Mouse (Mus musculus) thymus, postnatal 4 days (tissue): Measurements from ENCODE around the gene Tanc1.
A peak's percentile ranks its signal among the peaks of the same experiment; 100 is the strongest.

Experiments used
- DNase-seq: peaks from one replicate; pipeline ENCODE4 v3.0.0; 2021

Gene Tanc1

GRCm38 (mm10) chr2:59613474-59614019 lies 1.7 kb downstream of the Tanc1 start:
- DNase-seq, result no peak

GRCm38 (mm10) chr2:59616890-59617289 lies 5.0 kb downstream of the Tanc1 start:
- no peak for DNase-seq

GRCm38 (mm10) chr2:59618996-59619395 lies 7.2 kb downstream of the Tanc1 start:
- DNase-seq, result no peak

- no peak for DNase-seq
Measured at GRCm38 (mm10) chr2:59620601-59621000, 8.8 kb downstream of the Tanc1 start.

GRCm38 (mm10) chr2:59622514-59623139 lies 10.8 kb downstream of the Tanc1 start:
- DNase-seq, result no peak

- DNase-seq, result no peak
Measured at GRCm38 (mm10) chr2:59623858-59624257, 12.0 kb downstream of the Tanc1 start.

- no peak for DNase-seq
Measured at GRCm38 (mm10) chr2:59625416-59625815, 13.6 kb downstream of the Tanc1 start.

- DNase-seq, result no peak
Measured at GRCm38 (mm10) chr2:59625927-59626326, 14.1 kb downstream of the Tanc1 start.

- DNase-seq, result no peak
Measured at GRCm38 (mm10) chr2:59626422-59626821, 14.6 kb downstream of the Tanc1 start.

- DNase-seq, result no peak
Measured at GRCm38 (mm10) chr2:59627502-59627901, 15.7 kb downstream of the Tanc1 start.

GRCm38 (mm10) chr2:59628057-59628901 lies 16.4 kb downstream of the Tanc1 start:
- no peak for DNase-seq

- DNase-seq, result no peak
Measured at GRCm38 (mm10) chr2:59629829-59630228, 18.0 kb downstream of the Tanc1 start.

- DNase-seq, result peak; percentile 63
Measured at GRCm38 (mm10) chr2:59631406-59631805, 19.6 kb downstream of the Tanc1 start.

- no peak for DNase-seq
Measured at GRCm38 (mm10) chr2:59633761-59634430, 22.1 kb downstream of the Tanc1 start.

- DNase-seq, result no peak
Measured at GRCm38 (mm10) chr2:59637040-59637785, 25.4 kb downstream of the Tanc1 start.

- DNase-seq, result no peak
Measured at GRCm38 (mm10) chr2:59642722-59643121, 30.9 kb downstream of the Tanc1 start.

GRCm38 (mm10) chr2:59644816-59645215 lies 33.0 kb downstream of the Tanc1 start:
- no peak for DNase-seq

- no peak for DNase-seq
Measured at GRCm38 (mm10) chr2:59645515-59645914, 33.7 kb downstream of the Tanc1 start.

- DNase-seq, result peak; percentile 21
Measured at GRCm38 (mm10) chr2:59646740-59647390, 35.0 kb downstream of the Tanc1 start.

- DNase-seq, result no peak
Measured at GRCm38 (mm10) chr2:59648444-59648843, 36.6 kb downstream of the Tanc1 start.

- no peak for DNase-seq
Measured at GRCm38 (mm10) chr2:59651801-59652200, 40.0 kb downstream of the Tanc1 start.

- DNase-seq, result no peak
Measured at GRCm38 (mm10) chr2:59652702-59653101, 40.9 kb downstream of the Tanc1 start.
